10 mouse cellular contexts compared by ENCODE assay signal in the genomic region with DNA sequence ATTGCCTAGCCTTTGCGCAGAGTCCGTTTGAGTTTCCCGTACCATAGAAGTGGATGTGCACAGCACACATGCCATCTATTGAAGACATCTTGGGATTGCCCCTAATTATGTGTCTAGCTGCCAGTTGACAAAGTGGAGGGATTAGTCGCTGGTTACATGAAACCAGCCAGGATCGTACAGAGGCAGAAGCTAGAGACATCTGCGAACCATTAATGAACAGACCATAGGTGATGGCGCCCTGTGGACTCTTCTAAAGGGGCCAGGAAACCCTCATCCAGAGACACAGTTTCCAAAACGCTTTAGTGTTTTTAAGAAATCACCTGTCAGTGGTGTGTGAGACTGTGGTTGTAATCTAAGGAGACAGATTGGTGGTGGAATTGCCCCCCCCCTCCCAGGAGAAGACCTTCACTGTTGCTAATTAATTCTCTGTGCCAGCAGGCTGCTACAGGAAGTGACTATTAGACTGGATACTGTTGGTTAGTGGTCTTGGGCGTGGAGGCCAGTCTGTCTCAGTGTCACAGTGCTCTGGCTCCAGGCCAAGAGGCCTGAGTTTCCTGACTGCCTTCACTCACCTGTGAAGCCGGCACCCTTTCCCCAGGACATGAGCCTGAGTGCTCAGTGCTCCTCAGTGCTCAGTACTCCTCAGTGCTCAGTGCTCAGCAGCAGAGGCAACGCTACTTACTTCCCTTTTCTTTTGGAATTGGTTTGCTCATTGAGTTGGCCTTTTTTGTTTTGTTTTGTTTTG. TPM values are rescaled to one million over a fixed set of nuclear protein-coding genes. Genes with fewer than 3 reads are reported as not detected.
DNase-seq lines count a peak whose midpoint lies in the region; ATAC-seq and TF ChIP-seq lines count a peak whose summit lies in the region.
"Had no signal": no experiment of that assay in that cellular context is flagged by ENCODE, and none has a peak within 500 bp of the region (broad histone marks: within the 10 kb centered on the region; RNA-seq: fewer than 3 reads in every experiment).

No protein-coding gene starts in this region.

- DNase-seq in kidney, adult 11 months: peak; percentile 53
- no peak for DNase-seq in kidney, adult 9 months
- DNase-seq in brain, embryonic 14.5 days (ENCODE audit: low read depth): peak; percentile 45
- DNase-seq in adipocyte (ENCODE audit: low spot score): no peak
- no peak for DNase-seq in hindbrain, embryonic 14.5 days (ENCODE audit: low spot score)

- no peak for TF ChIP-seq CTCF in brain, embryonic 14.5 days (IDR thresholded peaks at IDR 0.05; ENCODE audit: borderline replicate concordance, extremely low read depth, insufficient read depth, insufficient read length)

- H3K4me3 ChIP-seq in kidney, embryonic 15.5 days (replicated peaks): no peak overlapping the region
- H3K4me3 ChIP-seq in hindbrain, embryonic 14.5 days (replicated peaks; ENCODE audit: low read length): no peak overlapping the region
- H3K4me3 ChIP-seq: embryonic facial prominence, embryonic 12.5 days had no signal

- no peak for ATAC-seq in kidney, embryonic 15.5 days (replicated peaks; ENCODE audit: low FRiP score)
- ATAC-seq in monocyte, adult 5-6 weeks (replicated peaks; ENCODE audit: insufficient number of reproducible peaks, low FRiP score, low TSS enrichment, poor library complexity, severe bottlenecking): 0 out of 2 replicates have a peak, but pooled peaks have one; percentile 21
- no peak for ATAC-seq in frontal cortex, adult (ENCODE audit: low TSS enrichment)
- ATAC-seq in hindbrain, embryonic 14.5 days (ENCODE audit: low FRiP score): no peak
- ATAC-seq: Patski had no signal

- peak overlapping the region; percentile 57; the same call in 1 of the 2 replicates for H3K27ac ChIP-seq in kidney, embryonic 15.5 days
- no peak overlapping the region for H3K27ac ChIP-seq in hindbrain, embryonic 14.5 days
- H3K27ac ChIP-seq: embryonic facial prominence, embryonic 12.5 days had no signal

- no peak for TF ChIP-seq POLR2A in brain, embryonic 14.5 days (IDR thresholded peaks at IDR 0.05; ENCODE audit: borderline replicate concordance, extremely low read depth, insufficient read depth, insufficient read length, poor library complexity, severe bottlenecking)

- 58% methylated on average over 11 of the region's 11 CpGs for WGBS in kidney, embryonic 15.5 days
- WGBS in hindbrain, embryonic 14.5 days: 73% methylated on average over 11 of the region's 11 CpGs

- no peaks in the 10 kb centered on the region for H3K27me3 ChIP-seq in kidney, embryonic 15.5 days
- no peaks in the 10 kb centered on the region for H3K27me3 ChIP-seq in hindbrain, embryonic 14.5 days (ENCODE audit: control insufficient read depth, insufficient read depth, low read length)
- H3K27me3 ChIP-seq: embryonic facial prominence, embryonic 12.5 days; Patski had no signal

- H3K36me3 ChIP-seq in kidney, embryonic 15.5 days: peaks cover 20% of the 10 kb centered on the region
- H3K36me3 ChIP-seq in hindbrain, embryonic 14.5 days (replicated peaks; ENCODE audit: control insufficient read depth, insufficient read depth): peaks cover 11% of the 10 kb centered on the region

- H3K9ac ChIP-seq in kidney, embryonic 15.5 days: no peak overlapping the region
- no peak overlapping the region for H3K9ac ChIP-seq in hindbrain, embryonic 14.5 days
- H3K9ac ChIP-seq: embryonic facial prominence, embryonic 12.5 days had no signal

- H3K4me2 ChIP-seq in kidney, embryonic 15.5 days: no peak overlapping the region
- H3K4me2 ChIP-seq in hindbrain, embryonic 14.5 days (replicated peaks): no peak overlapping the region
- H3K4me2 ChIP-seq: embryonic facial prominence, embryonic 12.5 days had no signal

- H3K9me3 ChIP-seq in kidney, embryonic 15.5 days (replicated peaks): no peaks in the 10 kb centered on the region
- H3K9me3 ChIP-seq in hindbrain, embryonic 14.5 days (ENCODE audit: control insufficient read depth, low read length): no peaks in the 10 kb centered on the region
- H3K9me3 ChIP-seq: embryonic facial prominence, embryonic 12.5 days had no signal

- H3K4me1 ChIP-seq in kidney, embryonic 15.5 days: peaks cover 78% of the 10 kb centered on the region
- peaks cover 9% of the 10 kb centered on the region for H3K4me1 ChIP-seq in hindbrain, embryonic 14.5 days (replicated peaks; ENCODE audit: control insufficient read depth, insufficient read depth, low read length)

RNA-seq across cellular contexts. Expression of a gene that starts 37.8 kb away (rescaled TPM):
- 138 and 186 TPM in 2 replicates for polyA plus RNA-seq in brain, embryonic 14.5 days (2012; rRNA removed)
- polyA plus RNA-seq in kidney, embryonic 15.5 days (2015; fragmentation: Nextera tagmentation; extraction: Ambion mirVana): 392 and 395 TPM in 2 replicates
- 302 to 348 TPM (median 323 TPM) in 3 replicates for total RNA-seq in monocyte, adult 5-6 weeks (2017)
- polyA plus RNA-seq in hindbrain, embryonic 14.5 days (2014; fragmentation: Nextera tagmentation; extraction: Ambion mirVana): 248 and 249 TPM in 2 replicates

Comparison
In these comparisons a context has a peak if more than half of its experiments do, and no peak if none do; other contexts are left out.
1. DNase-seq: peak in kidney, adult 11 months (single experiment) and brain, embryonic 14.5 days (single experiment); none in kidney, adult 9 months (single experiment), adipocyte (single experiment) and hindbrain, embryonic 14.5 days (single experiment).